Mouse (Mus musculus): Measurements from ENCODE around the gene Larp1.

GRCm38 (mm10) chr11:58014604-58015003 is 5.7 kb downstream of the Larp1 start:
- TF ChIP-seq CTCF (IDR thresholded peaks at IDR 0.05; ENCODE audit: insufficient read depth, low read length) (no peak), POLR2A (IDR thresholded peaks at IDR 0.05; ENCODE audit: borderline replicate concordance, extremely low read depth, low read depth, low read length) (no peak)

Data from lung, adult 2 months (tissue).